Mouse (Mus musculus) stomach, embryonic 16.5 days (tissue): ENCODE results near the gene Cul3. TPM values are rescaled to one million over a fixed set of nuclear protein-coding genes. Genes with fewer than 3 reads are reported as not detected.

ENCODE experiments used
- ATAC-seq: fragments of 200-750 bp; cut with Nextera tagmentation; 2 replicates; pipeline ENCODE4 v1.8.0; 2017; ENCODE audit warnings: moderate number of reproducible peaks, moderate TSS enrichment; ENCODE audit not compliant: insufficient read depth, low FRiP score
- H3K27ac ChIP-seq: fragments of 300-500 bp; sonication (generic); 2 replicates; pipeline ENCODE4 v1.5.1; 2014; ENCODE audit warnings: low read length
- H3K27me3 ChIP-seq: fragments of 300-500 bp; sonication (generic); 2 replicates; pipeline ENCODE4 v1.6.1; 2014; ENCODE audit warnings: low read length, control low read depth, mixed read lengths; ENCODE audit not compliant: control insufficient read depth, insufficient read depth
- H3K36me3 ChIP-seq: fragments of 300-500 bp; sonication (generic); 2 replicates; pipeline ENCODE4 v1.6.1; 2014; ENCODE audit warnings: low read length; ENCODE audit not compliant: control insufficient read depth, insufficient read depth
- H3K4me1 ChIP-seq: fragments of 300-500 bp; sonication (generic); 2 replicates; pipeline ENCODE4 v1.6.1; 2014; ENCODE audit warnings: low read length, control low read depth, mixed read lengths; ENCODE audit not compliant: control insufficient read depth, insufficient read depth
- H3K4me2 ChIP-seq: fragments of 300-500 bp; sonication (generic); 2 replicates; pipeline ENCODE4 v1.6.1; 2014; ENCODE audit warnings: low read depth, low read length, mixed read lengths
- H3K4me3 ChIP-seq: fragments of 300-500 bp; sonication (generic); replicated peaks from 2 replicates; pipeline ENCODE4 v1.5.1; 2014; ENCODE audit warnings: mild to moderate bottlenecking, low read length
- H3K9ac ChIP-seq: fragments of 300-500 bp; sonication (generic); 2 replicates; pipeline ENCODE4 v1.6.1; 2014; ENCODE audit warnings: low read length
- H3K9me3 ChIP-seq: fragments of 300-500 bp; sonication (generic); replicated peaks from 2 replicates; pipeline ENCODE4 v1.6.1; 2016; ENCODE audit warnings: low read length, control low read depth; ENCODE audit not compliant: control insufficient read depth
- WGBS: fragments of 180-500 bp; shearing (Covaris S2); extraction: QIAGEN DNeasy Blood & Tissue Kit; methylation state at CpG from one replicate; pipeline ENCODE4 v1.1.7; 2014; 5-methylcytosine and 5-hydroxymethylcytosine counted together
- polyA plus RNA-seq: library from polyadenylated mRNA; unstranded; fragments of >200 nt; fragmentation: Nextera tagmentation; extraction: Ambion mirVana; gene quantifications from 2 replicates; pipeline ENCODE4 v1.2.1, GENCODE M21; 2015

Gene Cul3
- polyA plus RNA-seq, 1 experiment from 2014 or later: 29.4 TPM

GRCm38 (mm10) chr1:80330970-80331369, 9.3 kb downstream of the Cul3 start:
- H3K4me1 ChIP-seq: peaks cover 8% of the 10 kb centered on the region; the same call in 1 of the 2 replicates
- no peak overlapping the region for H3K9ac ChIP-seq
- 50% methylated on average over 2 of the region's 2 CpGs for WGBS
- no peaks in the 10 kb centered on the region for H3K27me3 ChIP-seq
- H3K4me2 ChIP-seq: no peak overlapping the region
- no peaks in the 10 kb centered on the region for H3K36me3 ChIP-seq
- H3K4me3 ChIP-seq: no peak overlapping the region
- no peak for ATAC-seq
- H3K27ac ChIP-seq: no peak overlapping the region
- no peaks in the 10 kb centered on the region for H3K9me3 ChIP-seq

GRCm38 (mm10) chr1:80325761-80326160, 14.5 kb downstream of the Cul3 start:
- no peak for ATAC-seq
- 86% methylated on average over 2 of the region's 2 CpGs for WGBS
- no peak overlapping the region for H3K4me2 ChIP-seq
- H3K4me3 ChIP-seq: no peak overlapping the region
- no peak overlapping the region for H3K9ac ChIP-seq
- H3K27me3 ChIP-seq: no peaks in the 10 kb centered on the region
- H3K36me3 ChIP-seq: no peaks in the 10 kb centered on the region
- H3K9me3 ChIP-seq: no peaks in the 10 kb centered on the region
- H3K4me1 ChIP-seq: peaks cover 4% of the 10 kb centered on the region; the same call in 1 of the 2 replicates
- H3K27ac ChIP-seq: no peak overlapping the region

DNA sequence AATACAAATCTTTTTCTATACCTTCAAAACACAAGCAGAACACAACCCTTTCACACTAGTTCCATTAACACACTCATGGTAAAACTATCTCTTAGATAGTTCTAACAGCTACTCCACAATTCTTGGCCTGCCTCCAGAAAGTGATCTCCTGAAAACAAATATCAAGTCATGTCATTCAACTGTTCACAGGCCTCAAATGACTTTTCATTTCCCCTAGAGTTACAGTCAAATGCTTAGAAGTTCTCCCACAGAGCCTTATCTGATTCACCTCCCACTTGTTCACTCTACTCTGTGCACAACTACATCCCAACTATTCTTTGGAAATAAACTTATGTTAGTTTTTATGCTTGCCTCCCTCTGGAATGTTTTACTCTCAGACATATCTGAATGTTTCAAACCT, 15.9 kb downstream of the Cul3 start:
- H3K27ac ChIP-seq: no peak overlapping the region
- H3K4me1 ChIP-seq: peaks cover 4% of the 10 kb centered on the region; the same call in 1 of the 2 replicates
- H3K4me2 ChIP-seq: no peak overlapping the region
- no peaks in the 10 kb centered on the region for H3K36me3 ChIP-seq
- ATAC-seq: no peak
- no peak overlapping the region for H3K9ac ChIP-seq
- no peak overlapping the region for H3K4me3 ChIP-seq
- H3K9me3 ChIP-seq: no peaks in the 10 kb centered on the region
- no peaks in the 10 kb centered on the region for H3K27me3 ChIP-seq

DNA sequence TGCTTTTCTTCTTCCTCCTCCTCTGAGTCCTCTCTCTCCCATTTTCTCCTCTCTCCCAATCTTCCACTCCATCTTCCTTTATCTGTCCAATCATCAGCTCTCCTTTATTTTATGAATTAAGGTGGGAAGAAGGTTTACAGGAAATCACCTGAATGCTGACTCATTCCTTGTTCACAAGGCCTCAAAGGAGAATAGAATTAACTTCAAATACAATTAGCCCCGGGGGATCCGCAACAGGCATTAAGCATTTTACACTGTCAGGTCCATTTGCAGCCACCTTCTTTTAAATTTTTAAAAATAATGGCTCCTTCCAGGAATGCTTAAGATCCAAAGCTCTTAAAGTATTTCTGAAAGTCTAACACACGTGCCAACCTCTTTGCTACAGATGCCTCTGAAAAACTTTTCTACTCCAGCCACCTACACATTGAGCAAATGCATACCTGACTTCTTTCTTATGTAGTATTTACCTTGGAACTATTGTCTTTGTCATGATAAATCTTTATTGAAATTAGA, 24.7 kb downstream of the Cul3 start:
- Histone ChIP-seq H3K27ac (no peak overlapping the region), H3K9ac (no peak overlapping the region), H3K9me3 (no peaks in the 10 kb centered on the region), H3K4me2 (no peak overlapping the region), H3K36me3 (no peaks in the 10 kb centered on the region), H3K27me3 (no peaks in the 10 kb centered on the region), H3K4me3 (no peak overlapping the region), H3K4me1 (no peaks in the 10 kb centered on the region; the same call in 1 of the 2 replicates)
- ATAC-seq: no peak
- WGBS: 85% methylated on average over 3 of the region's 3 CpGs

GRCm38 (mm10) chr1:80293307-80293706, 47.0 kb downstream of the Cul3 start:
- H3K27me3 ChIP-seq: no peaks in the 10 kb centered on the region
- WGBS: 59% methylated on average over 4 of the region's 4 CpGs
- no peak overlapping the region for H3K9ac ChIP-seq
- H3K4me3 ChIP-seq: no peak overlapping the region
- ATAC-seq: no peak
- H3K27ac ChIP-seq: no peak overlapping the region
- H3K4me1 ChIP-seq: 0 out of 2 replicates have a peak, but pooled peaks cover 5% of the 10 kb centered on the region
- no peaks in the 10 kb centered on the region for H3K9me3 ChIP-seq
- no peaks in the 10 kb centered on the region for H3K36me3 ChIP-seq
- H3K4me2 ChIP-seq: no peak overlapping the region

DNA sequence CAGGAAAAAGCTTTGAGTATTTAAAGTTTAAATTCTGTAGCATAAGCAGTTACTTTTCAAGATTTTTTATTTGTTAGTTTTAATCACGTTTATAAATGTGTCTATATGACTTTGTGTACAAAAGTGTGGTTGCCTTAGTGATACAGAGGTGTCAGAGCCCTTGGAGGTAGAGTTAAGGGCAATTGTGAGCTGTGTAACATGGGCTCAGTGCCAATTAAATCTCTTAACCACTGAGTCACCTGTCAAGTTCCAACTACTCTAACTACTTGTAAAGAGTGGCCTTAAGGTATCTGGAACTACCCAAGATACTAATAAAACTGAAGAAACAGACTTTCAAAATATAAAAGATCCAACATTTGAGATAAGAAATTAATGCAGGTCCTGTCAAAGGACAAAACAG, 61.5 kb downstream of the Cul3 start:
- Histone ChIP-seq H3K9me3 (no peaks in the 10 kb centered on the region), H3K9ac (no peak overlapping the region), H3K27me3 (no peaks in the 10 kb centered on the region), H3K27ac (no peak overlapping the region), H3K4me2 (no peak overlapping the region), H3K4me1 (no peaks in the 10 kb centered on the region), H3K4me3 (no peak overlapping the region), H3K36me3 (peaks cover 11% of the 10 kb centered on the region; the same call in 1 of the 2 replicates)
- 69% methylated on average over 1 of the region's 1 CpGs for WGBS
- ATAC-seq: no peak

DNA sequence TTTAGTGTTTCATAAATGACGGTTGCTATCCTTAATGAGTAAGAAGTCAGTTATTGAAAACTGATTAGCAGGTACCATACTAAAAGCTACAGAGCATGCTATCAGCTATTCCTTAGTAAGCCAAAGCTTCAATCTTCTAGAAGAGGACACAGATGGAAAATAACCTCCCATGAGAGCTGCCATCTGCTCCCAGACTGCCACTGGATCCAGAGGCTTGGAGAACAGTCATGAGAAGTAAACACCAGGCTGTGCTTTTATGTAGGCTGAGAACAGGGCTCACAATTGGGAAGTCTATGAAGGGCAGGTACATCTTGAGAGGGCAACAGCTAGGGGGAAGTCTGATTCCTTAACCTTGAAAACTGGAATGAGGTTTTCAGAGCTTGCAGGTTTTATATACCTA, 79.8 kb downstream of the Cul3 start:
- H3K9ac ChIP-seq: no peak overlapping the region
- H3K9me3 ChIP-seq: no peaks in the 10 kb centered on the region
- no peaks in the 10 kb centered on the region for H3K4me1 ChIP-seq
- no peak overlapping the region for H3K4me2 ChIP-seq
- H3K4me3 ChIP-seq: no peak overlapping the region
- H3K27ac ChIP-seq: no peak overlapping the region
- 80% methylated on average over 1 of the region's 1 CpGs for WGBS
- no peaks in the 10 kb centered on the region for H3K27me3 ChIP-seq
- no peaks in the 10 kb centered on the region for H3K36me3 ChIP-seq
- no peak for ATAC-seq

- H3K4me2 ChIP-seq: no peak overlapping the region
- WGBS: 71% methylated on average over 4 of the region's 4 CpGs
- no peaks in the 10 kb centered on the region for H3K27me3 ChIP-seq
- no peak overlapping the region for H3K4me3 ChIP-seq
- ATAC-seq: no peak
- no peaks in the 10 kb centered on the region for H3K36me3 ChIP-seq
- no peaks in the 10 kb centered on the region for H3K4me1 ChIP-seq
- no peak overlapping the region for H3K27ac ChIP-seq
- H3K9ac ChIP-seq: no peak overlapping the region
- H3K9me3 ChIP-seq: no peaks in the 10 kb centered on the region
Measured at GRCm38 (mm10) chr1:80258632-80259031, 81.6 kb downstream of the Cul3 start.

DNA sequence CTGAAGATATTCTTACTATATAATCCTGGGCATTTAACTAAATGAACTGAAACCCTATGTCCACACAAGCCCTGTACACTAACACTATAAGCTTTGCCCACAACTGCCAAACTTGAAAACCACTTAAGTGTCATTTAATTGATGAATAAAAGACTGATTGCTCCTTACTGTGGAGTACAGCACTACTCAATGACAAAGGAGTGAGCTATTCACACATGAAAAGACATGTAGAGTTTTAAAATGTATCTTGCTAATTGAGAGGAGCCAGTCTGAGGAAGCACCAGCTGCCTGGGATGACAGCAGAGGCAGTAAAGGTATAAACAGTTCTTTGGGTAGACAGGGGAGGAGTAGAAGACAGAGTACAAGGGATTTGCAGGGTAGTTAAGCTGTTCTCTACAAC, 87.0 kb downstream of the Cul3 start:
- no peak overlapping the region for H3K4me3 ChIP-seq
- no peaks in the 10 kb centered on the region for H3K4me1 ChIP-seq
- H3K27me3 ChIP-seq: no peaks in the 10 kb centered on the region
- no peaks in the 10 kb centered on the region for H3K36me3 ChIP-seq
- ATAC-seq: no peak
- H3K9me3 ChIP-seq: no peaks in the 10 kb centered on the region
- no peak overlapping the region for H3K9ac ChIP-seq
- H3K4me2 ChIP-seq: no peak overlapping the region
- no peak overlapping the region for H3K27ac ChIP-seq

- H3K9ac ChIP-seq: no peak overlapping the region
- ATAC-seq: no peak
- H3K27ac ChIP-seq: no peak overlapping the region
- H3K4me2 ChIP-seq: no peak overlapping the region
- H3K4me1 ChIP-seq: no peaks in the 10 kb centered on the region
- no peaks in the 10 kb centered on the region for H3K27me3 ChIP-seq
- WGBS: 63% methylated on average over 5 of the region's 5 CpGs
- no peaks in the 10 kb centered on the region for H3K36me3 ChIP-seq
- no peaks in the 10 kb centered on the region for H3K9me3 ChIP-seq
- H3K4me3 ChIP-seq: no peak overlapping the region
Measured at GRCm38 (mm10) chr1:80250247-80250646, 90.0 kb downstream of the Cul3 start.
